Mouse (Mus musculus): Measurements from ENCODE around the gene Acnat2.
"Not testable (repeated sequence)": the region's sequence is repeated elsewhere in the genome, so short reads cannot be mapped to it uniquely, and the experiment has no call there.

- TF ChIP-seq POLR2A (IDR thresholded peaks at IDR 0.05; ENCODE audit: insufficient read length, low read depth); USF1 (IDR thresholded peaks at IDR 0.05; ENCODE audit: low read depth): not testable (repeated sequence)
Measured at GRCm38 (mm10) chr4:49436968-49437367, 29.0 kb upstream of the Acnat2 start.
